Mouse (Mus musculus): ENCODE measurements at regions not wholly inside any gene's neighbourhood (a gene's known extent, or its start where the extent isn't known, plus 50 kb on each side); places are given as distances from the start of the nearest gene placed in this dataset.

- no peak for TF ChIP-seq CTCF (IDR thresholded peaks at IDR 0.05; ENCODE audit: borderline replicate concordance, insufficient read depth, low read depth, low read length)
- TF ChIP-seq POLR2A (IDR thresholded peaks at IDR 0.05; ENCODE audit: borderline replicate concordance, insufficient read depth, low read length): no peak
Measured at GRCm38 (mm10) chr10:70336741-70337140, 91.8 kb downstream of the Slc16a9 start.

Measured in cerebellum, adult 2 months (tissue).